Mouse (Mus musculus): ENCODE measurements around the gene Per3. TPM values are rescaled to one million over a fixed set of nuclear protein-coding genes. Genes with fewer than 3 reads are reported as not detected.
A peak's percentile ranks its signal among the peaks of the same experiment; 100 is the strongest.

Gene Per3
- total RNA-seq, 2 experiments from 2014 or later = 15.0 to 17.8 TPM

GRCm38 (mm10) chr4:150966556-150966955 lies 77.9 kb downstream of the Per3 start:
- intact Hi-C loops (cut with DNase I) = no loop called here

GRCm38 (mm10) chr4:150965555-150965951 lies 78.9 kb downstream of the Per3 start:
- DNase-seq (ENCODE audit: extremely low spot score in 1 of 2, low spot score in 2 of 2) = no peak
- intact Hi-C loops (cut with DNase I) = loop anchor here (2.0 kb wide), 1 partner anchor 309 kb away; no protein-coding TSS in a partner anchor

More at GRCm38 (mm10) chr4:150966556-150966955, 77.9 kb downstream of the Per3 start:
- peak; percentile 23 to 54 for DNase-seq (ENCODE audit: extremely low spot score in 1 of 2, low spot score in 2 of 2)

- intact Hi-C loops (cut with DNase I) = loop anchor here (2.0 kb wide), 1 partner anchor 308 kb away; no protein-coding TSS in a partner anchor
Measured at GRCm38 (mm10) chr4:150964635-150965554, 79.6 kb downstream of the Per3 start.

DNA sequence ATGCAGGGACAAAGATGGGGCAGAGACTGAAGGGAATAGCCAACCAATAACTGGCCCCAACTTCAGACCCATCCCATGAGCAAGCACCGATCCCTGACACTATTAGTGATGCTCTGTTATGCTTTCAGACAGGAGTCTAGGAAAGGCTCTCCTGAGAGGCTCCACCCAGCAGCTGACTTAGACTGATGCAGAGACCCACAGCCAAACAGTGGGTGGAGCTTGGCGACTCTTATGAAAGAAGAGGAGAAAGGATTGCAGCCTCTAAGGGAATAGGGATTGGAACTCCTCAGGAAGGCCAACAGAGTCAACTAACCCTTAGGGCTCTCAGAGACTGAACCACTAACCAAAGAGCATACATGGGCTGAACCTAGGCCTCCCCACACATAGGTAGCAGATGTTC lies 80.8 kb downstream of the Per3 start:
- no peak for DNase-seq (ENCODE audit: extremely low spot score in 1 of 2, low spot score in 2 of 2)
- intact Hi-C loops (cut with DNase I) = loop anchor here (2.0 kb wide), 1 partner anchor 307 kb away; no protein-coding TSS in a partner anchor

More at GRCm38 (mm10) chr4:150964635-150965554, 79.6 kb downstream of the Per3 start:
- peak; percentile 64 to 86 for DNase-seq (ENCODE audit: extremely low spot score in 1 of 2, low spot score in 2 of 2)

GRCm38 (mm10) chr4:150962231-150962630 lies 82.2 kb downstream of the Per3 start:
- intact Hi-C loops (cut with DNase I) = no loop called here
- no peak for DNase-seq (ENCODE audit: extremely low spot score in 1 of 2, low spot score in 2 of 2)

- DNase-seq (ENCODE audit: extremely low spot score in 1 of 2, low spot score in 2 of 2) = no peak
- intact Hi-C loops (cut with DNase I) = no loop called here
Measured at GRCm38 (mm10) chr4:150958536-150958935, 85.9 kb downstream of the Per3 start.

GRCm38 (mm10) chr4:150957106-150957458 lies 87.4 kb downstream of the Per3 start:
- no peak for DNase-seq (ENCODE audit: extremely low spot score in 1 of 2, low spot score in 2 of 2)
- intact Hi-C loops (cut with DNase I) = no loop called here

DNA sequence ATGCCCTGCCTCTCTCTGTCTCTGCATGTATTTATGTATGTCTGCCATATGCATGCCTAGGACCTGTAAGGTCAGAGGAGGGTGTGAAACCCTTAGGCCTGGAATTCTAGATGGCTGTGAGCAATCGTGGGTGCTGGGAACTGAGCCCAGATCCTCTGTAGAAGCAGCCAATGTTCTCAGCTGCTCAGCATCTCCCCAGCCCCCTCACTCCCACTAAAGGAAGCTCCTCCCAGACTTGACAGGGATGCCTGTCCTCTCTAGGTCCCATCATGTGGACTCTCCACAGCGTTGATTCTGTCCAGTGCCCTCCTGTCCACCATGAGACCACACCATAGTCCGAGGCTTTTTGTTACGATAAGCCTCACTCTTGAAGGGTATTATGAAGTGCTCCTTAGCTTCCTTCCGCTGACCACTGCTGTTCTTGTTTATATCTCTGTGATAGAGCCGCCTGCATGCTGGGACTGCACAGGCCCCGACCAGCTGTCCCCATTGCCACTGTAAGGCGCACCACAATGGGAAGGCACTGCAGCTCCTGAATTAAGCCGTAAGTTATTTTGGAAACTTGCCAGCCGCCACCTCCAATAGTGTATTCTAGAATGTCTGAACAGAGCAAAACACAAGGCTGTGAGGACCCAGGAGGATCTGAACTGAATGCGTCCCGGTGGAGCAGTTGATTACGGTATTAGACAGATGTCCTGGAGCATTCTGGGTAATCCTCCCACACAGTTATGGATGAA lies 87.9 kb downstream of the Per3 start:
- DNase-seq (ENCODE audit: extremely low spot score in 1 of 2, low spot score in 2 of 2) = peak in 1 of 2 experiments; percentile 40
- intact Hi-C loops (cut with DNase I) = no loop called here

Other genes with a start within 250 kb of the Per3 start
- 10 to 100 TPM; 19.8 to 23.7 TPM for gene Errfi1, start 190.7 kb downstream of the Per3 start, total RNA-seq (2021)
- 100 to 1,000 TPM; 213 to 216 TPM for gene Park7, start 130.2 kb downstream of the Per3 start, total RNA-seq (2021)
- under 1 TPM; 0.36 to 0.47 TPM for gene Tnfrsf9, start 130.1 kb downstream of the Per3 start, total RNA-seq (2021)
- gene Uts2, start 47.6 kb downstream of the Per3 start, total RNA-seq (2021) = not detected
- gene Vamp3, start 13.3 kb upstream of the Per3 start, total RNA-seq (2021) = 10 to 100 TPM; 31.0 to 31.1 TPM
- gene Gm13090, start 44.9 kb upstream of the Per3 start, total RNA-seq (2021) = not detected

Data from left cerebral cortex, postnatal 10 days (tissue).